Mouse (Mus musculus) liver, adult 2 months (tissue): ENCODE results near the gene Clcn3.
A peak's percentile ranks its signal among the peaks of the same experiment; 100 is the strongest.

ENCODE experiments used
- CTCF ChIP-seq: fragments of 200-500 bp; IDR thresholded peaks from 2 replicates; pipeline ENCODE4 v1.5.1; 2011; ENCODE audit warnings: low read depth, low read length, control low read depth
- POLR2A ChIP-seq: fragments of 200-500 bp; IDR thresholded peaks from 2 replicates; pipeline ENCODE4 v1.6.1; 2011; ENCODE audit warnings: low read length, control low read depth; ENCODE audit not compliant: insufficient read depth; ENCODE audit errors: extremely low read depth

DNA sequence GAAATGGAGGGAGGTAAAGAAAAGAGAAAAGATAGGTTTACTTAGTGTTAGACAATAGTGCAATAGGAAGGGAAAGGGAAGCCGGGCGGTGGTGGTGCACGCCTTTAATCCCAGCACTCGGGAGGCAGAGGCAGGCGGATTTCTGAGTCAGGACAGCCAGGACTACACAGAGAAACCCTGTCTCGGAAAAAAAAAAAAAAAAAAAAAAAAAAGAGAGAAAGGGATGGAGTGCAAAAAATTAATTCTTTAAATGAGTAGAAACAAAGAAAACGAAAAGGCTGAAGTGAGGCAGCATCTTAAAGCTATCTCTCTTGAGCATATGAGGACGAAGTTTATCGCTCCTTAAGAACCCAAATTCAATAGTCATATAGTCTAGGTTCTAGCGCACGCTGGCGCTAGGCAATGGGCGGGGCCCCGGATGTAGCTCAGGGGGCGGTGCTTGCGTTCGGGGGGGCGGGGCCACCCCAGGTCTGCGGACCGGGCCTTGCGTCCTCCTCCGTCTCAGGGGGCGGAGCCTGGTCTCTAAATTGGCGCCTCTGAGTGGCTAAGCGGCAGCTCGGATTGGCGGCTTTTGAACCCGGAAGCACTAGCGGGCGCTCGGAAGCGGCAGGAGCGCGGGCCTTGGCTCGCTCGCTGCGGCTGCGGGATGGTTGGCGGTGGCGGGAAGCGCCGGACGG, 93.1 kb downstream of the Clcn3 start, which contains the start of gene Hpf1:
- TF ChIP-seq CTCF, result no peak
- peak; percentile 39; the same call in 1 of the 2 replicates for TF ChIP-seq POLR2A
